Mouse (Mus musculus) thymus, postnatal 4 days (tissue): ENCODE data around the gene Klhl3.
A peak's percentile ranks its signal among the peaks of the same experiment; 100 is the strongest.

Experiments used
- DNase-seq: peaks from one replicate; pipeline ENCODE4 v3.0.0; 2021

The Klhl3 gene

DNA sequence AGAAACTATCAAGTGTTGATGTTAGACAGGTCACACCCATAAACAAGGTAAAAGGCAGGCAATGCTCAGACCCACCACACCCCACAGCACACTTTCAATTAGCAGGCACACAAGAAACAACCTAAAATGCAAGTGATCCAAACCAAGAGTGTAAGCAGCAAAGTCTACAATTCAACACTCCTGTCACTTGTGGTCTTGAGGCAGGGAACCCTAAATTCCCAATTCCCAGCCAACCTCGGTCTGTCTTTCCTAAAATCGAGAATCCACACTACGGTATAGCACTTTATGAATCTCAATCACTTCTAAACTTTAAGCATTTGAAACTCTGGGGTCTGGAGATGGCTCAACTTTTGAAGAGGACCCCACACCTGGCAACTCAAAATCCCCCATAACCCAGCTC lies 10.9 kb upstream of the Klhl3 start:
- DNase-seq = no peak

- no peak for DNase-seq
These were observed 10.0 kb upstream of the Klhl3 start for GRCm38 (mm10) chr13:58123381-58123780.

GRCm38 (mm10) chr13:58122786-58123297 lies 9.4 kb upstream of the Klhl3 start:
- no peak for DNase-seq

- peak; percentile 90 for DNase-seq
These were observed 4.1 kb upstream of the Klhl3 start for GRCm38 (mm10) chr13:58117318-58118017.

GRCm38 (mm10) chr13:58116801-58117200 lies 3.4 kb upstream of the Klhl3 start:
- no peak for DNase-seq

- DNase-seq = no peak
These were observed 1.8 kb upstream of the Klhl3 start for GRCm38 (mm10) chr13:58115227-58115626.

- DNase-seq = peak; percentile 30
These were observed 771 bp downstream of the Klhl3 start for GRCm38 (mm10) chr13:58112601-58113041.

DNA sequence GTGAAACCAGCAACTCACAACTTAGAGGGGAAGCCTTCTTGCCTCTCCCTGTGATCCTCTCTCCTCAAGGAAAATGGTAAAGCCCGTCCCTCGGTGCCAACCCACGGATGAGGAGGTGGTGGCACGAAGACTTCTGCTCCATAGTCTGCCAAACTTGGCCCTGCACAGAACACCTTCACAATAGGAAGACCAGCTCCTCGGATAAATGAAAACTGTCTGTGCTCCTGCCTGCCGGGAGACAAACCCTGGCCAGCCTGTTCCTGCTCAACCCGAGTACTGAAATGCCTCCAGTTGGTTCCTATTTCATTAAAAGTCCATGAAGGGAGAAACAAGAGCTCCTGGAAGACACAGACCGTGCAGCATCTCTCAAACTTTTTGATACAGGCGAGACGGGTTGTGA lies 1.2 kb downstream of the Klhl3 start:
- no peak for DNase-seq

DNA sequence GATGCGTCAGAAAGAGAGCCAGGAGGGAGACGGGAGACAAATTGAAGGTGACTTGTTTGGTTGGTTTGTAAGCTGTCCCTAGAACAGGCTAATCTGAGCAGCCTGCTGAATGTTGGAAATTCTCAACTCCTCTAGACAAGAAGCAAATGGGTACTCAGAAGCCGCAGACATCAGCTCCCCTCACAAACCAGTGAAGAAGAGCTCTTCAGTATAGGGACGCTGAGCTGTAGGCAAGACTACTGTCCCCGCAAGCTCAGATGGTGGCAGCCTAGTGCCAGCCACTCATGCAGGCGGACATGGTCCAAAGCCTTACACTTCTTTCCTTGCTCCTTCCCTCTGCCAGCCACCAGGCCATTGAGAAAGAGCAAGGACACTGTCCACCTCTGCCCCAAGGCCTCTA lies 2.1 kb downstream of the Klhl3 start:
- no peak for DNase-seq

GRCm38 (mm10) chr13:58090643-58091042 lies 22.7 kb downstream of the Klhl3 start:
- DNase-seq = no peak

DNA sequence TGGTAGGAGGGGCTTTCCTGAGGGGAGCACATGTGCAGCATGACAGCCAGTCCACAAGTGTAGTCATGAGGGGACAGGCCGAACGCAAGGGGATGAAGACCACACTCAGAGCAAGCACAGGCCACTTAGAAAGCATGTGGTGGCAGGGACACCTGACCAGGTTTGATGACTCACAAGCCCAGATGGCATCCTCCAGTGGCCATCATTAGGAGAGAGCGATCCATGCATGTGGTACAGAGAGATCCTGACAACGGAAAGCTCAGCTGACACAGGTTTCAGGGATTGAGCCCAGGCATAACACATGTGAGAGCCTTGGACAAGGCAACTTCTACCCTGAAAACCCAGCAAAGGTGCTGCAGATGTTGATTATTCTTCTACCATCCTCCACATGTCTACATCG lies 29.0 kb downstream of the Klhl3 start:
- DNase-seq = no peak

GRCm38 (mm10) chr13:58083521-58083920 lies 29.9 kb downstream of the Klhl3 start:
- no peak for DNase-seq

DNA sequence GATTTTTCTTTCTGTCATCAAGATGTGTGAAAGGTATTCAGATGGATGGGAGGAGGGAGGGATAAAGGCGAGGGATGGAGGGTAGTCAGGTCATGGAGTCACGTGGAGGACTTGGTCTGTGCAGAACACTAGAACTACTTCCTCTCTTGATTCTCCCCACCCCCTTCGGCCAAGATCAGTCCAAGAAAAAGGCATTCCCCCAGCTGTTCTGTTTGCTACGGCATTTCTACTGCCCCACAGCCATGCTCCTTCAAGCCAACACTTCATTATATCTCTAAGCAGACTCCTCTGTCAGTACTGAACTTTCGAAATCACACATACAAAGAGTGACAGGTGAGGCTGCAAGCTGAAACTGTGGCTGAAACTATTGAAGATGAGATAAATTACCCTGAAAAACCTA lies 30.3 kb downstream of the Klhl3 start:
- no peak for DNase-seq

GRCm38 (mm10) chr13:58078361-58078760 lies 35.0 kb downstream of the Klhl3 start:
- no peak for DNase-seq

DNA sequence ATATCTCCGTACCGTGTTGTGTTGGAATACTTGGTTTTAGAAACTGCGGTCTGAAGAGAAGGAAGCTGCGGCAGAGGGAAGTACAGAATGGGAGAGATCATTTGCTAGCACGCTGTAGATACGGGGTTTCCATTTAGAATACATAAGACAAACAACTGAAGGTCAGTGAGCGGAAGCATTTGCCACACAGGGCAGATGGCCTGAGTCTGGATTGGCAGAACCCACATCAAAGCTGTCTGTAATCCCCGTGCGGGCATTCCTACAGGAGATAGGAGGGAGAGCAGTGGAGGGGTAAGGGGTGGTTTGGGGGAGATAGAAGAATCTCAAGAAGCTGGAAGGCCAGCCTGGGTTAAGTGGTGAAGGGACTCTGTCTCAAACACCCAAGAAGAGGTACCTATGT lies 38.5 kb downstream of the Klhl3 start:
- no peak for DNase-seq

GRCm38 (mm10) chr13:58074466-58074865 lies 38.9 kb downstream of the Klhl3 start:
- DNase-seq = no peak

- DNase-seq = no peak
These were observed 40.0 kb downstream of the Klhl3 start for GRCm38 (mm10) chr13:58073254-58073882.

GRCm38 (mm10) chr13:58071209-58071608 lies 42.2 kb downstream of the Klhl3 start:
- no peak for DNase-seq

- no peak for DNase-seq
These were observed 42.9 kb downstream of the Klhl3 start for GRCm38 (mm10) chr13:58070504-58070903.

DNA sequence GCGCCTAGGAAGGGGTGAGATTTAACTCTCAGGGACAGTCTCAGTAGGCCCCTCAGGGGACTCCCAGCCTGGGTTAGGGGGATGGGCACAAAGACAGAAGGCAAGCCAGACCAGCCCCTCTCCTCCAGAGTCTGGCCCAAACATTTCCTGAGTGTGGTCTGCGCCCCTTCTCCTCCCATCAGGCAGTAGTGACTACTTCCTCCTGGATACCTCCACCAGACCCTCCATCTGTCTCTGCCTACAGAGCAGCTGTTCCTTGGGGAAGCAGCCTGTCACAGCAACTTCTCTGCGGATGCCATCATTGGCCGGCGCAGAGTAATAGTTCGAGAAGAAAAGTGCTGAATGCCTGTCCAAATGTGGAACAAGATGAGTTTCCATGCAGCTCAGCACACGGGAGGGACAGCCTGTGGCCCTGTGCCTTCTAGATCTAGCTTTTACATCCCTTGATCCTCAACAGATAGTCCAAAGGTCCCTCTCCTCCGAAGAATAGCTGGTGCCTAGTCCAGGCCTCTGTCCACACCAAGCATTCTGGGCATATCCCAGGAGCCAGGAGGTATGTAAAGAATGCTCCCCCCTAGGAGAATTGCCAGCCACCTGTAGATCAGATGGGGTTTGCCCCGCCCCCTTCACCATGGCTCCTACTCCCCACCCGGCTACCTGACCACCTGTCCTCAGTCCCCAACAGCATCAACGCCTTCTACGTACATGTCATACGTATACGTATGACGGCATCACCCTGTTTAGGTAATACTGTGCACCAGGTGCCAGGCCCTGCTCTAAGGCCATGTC lies 44.8 kb downstream of the Klhl3 start:
- no peak for DNase-seq

GRCm38 (mm10) chr13:58067540-58068103 lies 45.8 kb downstream of the Klhl3 start:
- DNase-seq = peak; percentile 74

- DNase-seq = peak; percentile 58
These were observed 46.6 kb downstream of the Klhl3 start for GRCm38 (mm10) chr13:58066496-58067389.
